Mouse (Mus musculus): Measurements from ENCODE around the gene Ergic1.

GRCm38 (mm10) chr17:26606516-26606915, 45.2 kb downstream of the Ergic1 start:
- no peak for TF ChIP-seq POLR2A (IDR thresholded peaks at IDR 0.05; ENCODE audit: control insufficient read depth, extremely low read depth, insufficient read depth, low read length, poor library complexity)
- TF ChIP-seq CTCF (IDR thresholded peaks at IDR 0.05; ENCODE audit: borderline replicate concordance, control insufficient read depth, extremely low read depth, insufficient read depth, low read length, poor library complexity) = no peak

Data from thymus, adult 2 months (tissue).